Mouse (Mus musculus): ENCODE results near the gene Ibtk. TPM values are rescaled to one million over a fixed set of nuclear protein-coding genes. Genes with fewer than 3 reads are reported as not detected.

Ibtk gene
- total RNA-seq, 2 experiments from 2014 or later = 51.5 to 56.4 TPM

DNA sequence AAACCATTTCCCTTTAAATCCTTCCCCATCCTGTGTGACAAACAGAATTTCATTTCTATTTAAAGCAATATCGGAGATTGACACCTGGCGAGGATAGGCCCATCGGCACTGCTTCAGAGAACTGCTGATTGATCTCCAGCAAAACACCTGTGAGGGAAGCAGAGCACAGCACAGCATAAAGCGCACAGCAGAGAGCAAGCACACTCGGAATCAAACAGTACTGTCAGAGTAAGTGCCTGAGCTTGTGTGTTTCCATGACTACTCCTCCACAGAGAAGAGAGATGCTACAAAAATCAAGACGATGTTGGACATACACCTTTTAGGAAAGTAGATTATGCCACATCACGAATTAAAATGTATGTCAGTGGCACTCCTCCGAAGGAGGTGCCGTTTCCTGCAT is 25.1 kb downstream of the Ibtk start:
- intact Hi-C loops (cut with DNase I) = no loop called here
- no peak for DNase-seq

- DNase-seq = no peak
- intact Hi-C loops (cut with DNase I) = no loop called here
These were observed 31.8 kb downstream of the Ibtk start for GRCm38 (mm10) chr9:85717336-85717735.

DNA sequence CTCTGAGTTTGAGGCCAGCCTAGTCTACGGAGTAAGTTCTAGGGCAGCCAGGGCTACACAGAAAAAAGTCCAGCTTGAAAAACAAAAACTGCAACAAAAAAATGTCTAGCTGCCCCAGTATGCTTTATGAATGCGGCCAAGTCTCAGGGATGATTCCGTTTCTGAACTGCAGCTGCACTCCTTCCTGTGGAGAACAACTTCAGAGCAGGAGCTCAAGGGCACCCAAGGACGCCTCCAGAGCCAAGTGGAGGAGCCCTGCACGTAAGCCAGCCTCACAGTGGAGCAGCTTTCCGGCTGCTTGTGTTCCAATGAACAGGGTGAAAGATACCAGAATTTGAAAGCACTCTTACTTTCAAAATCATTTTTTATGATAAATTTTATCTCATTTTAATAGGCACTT is 41.8 kb downstream of the Ibtk start:
- intact Hi-C loops (cut with DNase I) = no loop called here
- DNase-seq = no peak

DNA sequence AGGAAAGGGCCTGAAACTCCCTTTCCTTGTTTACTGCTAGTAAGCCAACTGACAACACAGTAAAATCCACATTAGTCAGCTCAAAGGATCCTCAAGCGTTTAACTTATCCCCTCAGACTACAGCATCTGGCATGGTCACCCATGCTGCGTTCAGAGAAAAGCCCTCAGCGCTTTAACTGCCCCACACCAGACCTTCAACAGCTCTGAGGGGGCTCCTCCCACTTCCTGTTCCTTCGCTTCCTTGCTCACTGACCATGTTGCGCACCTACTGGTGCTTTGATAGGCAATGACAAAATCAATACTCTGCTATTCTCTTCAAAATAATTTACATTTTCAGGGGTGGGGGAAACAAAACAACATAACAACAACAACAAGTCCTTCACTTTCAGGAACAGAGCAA is 47.2 kb downstream of the Ibtk start:
- no peak for DNase-seq
- intact Hi-C loops (cut with DNase I) = no loop called here

DNA sequence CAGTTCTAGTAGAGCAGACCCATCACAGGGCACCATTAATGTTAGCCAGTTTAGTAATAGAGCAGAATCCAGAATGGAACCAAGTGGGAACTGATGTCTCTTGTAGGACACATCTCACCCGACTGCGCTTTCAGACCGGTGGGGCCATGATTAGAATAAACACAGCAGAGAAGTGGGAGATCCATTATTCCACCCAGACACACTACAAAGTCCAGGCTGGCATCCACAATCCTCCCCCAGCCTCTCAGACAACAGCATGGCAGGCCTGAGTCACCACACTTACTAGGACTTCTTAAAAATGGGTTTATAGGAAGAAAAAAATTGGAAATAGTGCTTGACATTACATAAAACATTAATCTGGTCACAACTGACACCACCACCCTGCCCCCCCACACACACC is 53.5 kb downstream of the Ibtk start:
- intact Hi-C loops (cut with DNase I) = no loop called here
- DNase-seq = no peak

DNA sequence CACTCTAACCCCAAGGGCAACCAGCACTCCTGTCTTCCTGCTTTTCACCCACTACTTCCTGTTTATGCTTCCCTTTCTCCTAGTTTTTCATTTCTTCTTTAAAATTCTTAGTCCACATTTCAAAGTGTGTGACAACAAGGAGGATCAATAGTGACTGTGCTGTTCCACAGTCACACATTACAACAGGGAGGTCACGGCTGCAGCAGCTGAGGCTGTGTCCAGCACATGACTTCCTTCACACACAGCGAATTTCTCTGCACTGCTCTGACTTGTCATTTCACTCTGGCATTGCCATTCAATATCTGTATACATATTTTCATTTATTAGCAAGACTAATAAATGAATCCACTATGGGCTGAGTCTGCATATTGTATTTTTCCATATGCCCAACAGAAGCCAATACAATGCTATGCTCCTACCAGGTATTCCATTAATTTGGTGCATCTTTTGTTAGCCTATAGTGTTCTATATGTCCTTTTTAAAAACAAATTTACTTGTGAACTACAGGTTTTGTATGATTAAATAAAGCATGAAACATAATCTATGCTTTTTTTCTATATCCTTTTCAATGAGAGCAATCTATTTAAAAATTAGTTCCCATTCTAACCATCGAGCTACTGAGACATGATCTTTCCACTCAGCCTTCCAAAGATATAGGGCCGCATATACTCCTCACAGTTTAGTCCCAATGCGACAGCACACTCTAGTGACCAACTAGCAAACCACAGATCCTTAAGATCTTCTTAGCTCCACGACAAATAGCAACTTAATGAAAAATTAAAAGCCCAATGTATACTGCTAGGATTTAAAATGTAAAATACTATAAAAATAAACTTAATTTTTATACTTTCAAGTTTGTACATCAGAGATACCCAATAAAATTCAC is 55.7 kb downstream of the Ibtk start:
- DNase-seq = no peak

DNA sequence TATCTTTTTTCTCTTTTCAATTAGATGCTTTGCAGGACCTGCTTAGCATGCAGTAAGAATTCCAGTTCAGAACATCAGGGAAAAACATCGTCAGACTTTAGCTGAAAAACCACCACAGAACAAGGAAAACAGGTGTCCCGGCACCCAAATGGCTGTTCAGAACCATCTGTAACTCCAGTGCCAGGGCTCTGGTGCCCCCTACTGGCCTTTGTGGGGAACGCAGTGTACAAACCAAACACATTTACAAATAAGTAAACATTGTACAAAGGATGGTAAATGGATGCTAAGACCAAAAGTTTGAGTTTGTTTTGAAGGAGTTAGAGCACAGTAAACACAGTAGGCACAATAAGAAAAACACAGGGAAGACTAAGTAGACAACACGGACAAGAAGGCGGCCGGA is 64.1 kb downstream of the Ibtk start:
- no peak for DNase-seq
- intact Hi-C loops (cut with DNase I) = no loop called here

More for the DNA sequence above, 55.7 kb downstream of the Ibtk start:
- intact Hi-C loops (cut with DNase I) = no loop called here

DNA sequence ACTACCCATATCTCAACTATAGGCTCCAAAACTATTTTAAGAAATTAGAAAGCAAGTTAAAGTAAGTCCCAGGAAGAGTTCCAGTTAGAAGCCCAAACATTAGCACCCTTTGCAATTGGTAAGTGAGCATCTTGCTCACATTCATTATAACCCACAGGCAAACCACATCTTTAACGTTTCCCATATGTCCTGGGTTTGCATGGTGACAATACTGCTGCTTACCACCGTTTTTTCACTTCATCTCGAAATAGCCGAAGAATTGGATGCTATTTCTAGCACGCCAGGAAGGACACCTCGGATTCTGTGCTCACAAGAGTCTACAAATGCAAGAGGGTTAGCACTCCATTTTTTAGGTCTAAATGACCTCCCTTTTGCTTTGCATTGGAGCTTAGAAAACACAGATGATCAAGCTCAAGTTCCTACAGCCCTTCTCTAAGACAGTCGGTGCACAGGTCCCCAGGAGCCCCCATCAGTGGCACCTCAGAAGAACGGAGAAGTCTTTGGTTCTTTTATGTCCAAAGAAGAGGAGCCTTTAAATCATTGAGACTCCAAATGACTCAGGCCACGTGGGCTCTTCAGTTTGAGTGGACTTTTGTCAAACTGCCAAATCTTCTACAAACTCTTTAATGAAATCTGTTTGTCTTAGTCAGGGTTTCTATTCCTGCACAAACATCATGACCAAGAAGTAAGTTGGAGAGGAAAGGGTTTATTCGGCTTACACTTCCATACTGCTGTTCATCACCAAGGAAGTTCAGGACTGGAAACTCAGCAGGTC is 73.8 kb downstream of the Ibtk start:
- intact Hi-C loops (cut with DNase I) = no loop called here

DNA sequence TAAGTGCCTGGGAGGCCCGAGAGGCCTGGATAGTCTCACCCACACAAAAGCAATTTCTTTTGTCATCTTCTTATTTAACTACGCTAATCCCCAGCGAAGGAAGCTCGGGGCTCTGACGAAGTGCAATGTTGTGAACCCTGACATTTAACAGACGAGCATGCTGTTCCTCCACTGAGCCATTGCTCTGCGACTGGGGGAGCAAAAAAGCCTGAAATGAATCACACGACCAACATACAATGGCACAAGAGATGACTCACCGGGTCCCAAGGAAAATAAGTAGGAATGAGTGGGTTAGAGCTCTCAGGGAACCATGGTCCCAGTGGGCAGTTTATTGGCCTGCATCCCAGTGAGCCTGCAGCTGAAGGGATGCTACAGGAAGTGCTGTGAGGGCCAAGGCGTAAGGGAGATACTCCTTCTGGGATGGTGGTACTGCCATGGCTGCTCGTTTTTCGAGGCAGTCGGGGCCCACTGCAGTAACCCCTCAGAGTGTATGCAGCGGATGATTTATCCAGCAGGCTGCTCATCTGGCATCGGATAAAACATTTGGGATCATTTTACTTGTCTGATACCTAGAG is 75.1 kb downstream of the Ibtk start:
- intact Hi-C loops (cut with DNase I) = no loop called here
- DNase-seq = peak in 1 of 2 experiments; percentile 7

More for the DNA sequence above, 73.8 kb downstream of the Ibtk start:
- no peak for DNase-seq

- intact Hi-C loops (cut with DNase I) = no loop called here
These were observed 77.4 kb downstream of the Ibtk start for GRCm38 (mm10) chr9:85671582-85672331.

DNA sequence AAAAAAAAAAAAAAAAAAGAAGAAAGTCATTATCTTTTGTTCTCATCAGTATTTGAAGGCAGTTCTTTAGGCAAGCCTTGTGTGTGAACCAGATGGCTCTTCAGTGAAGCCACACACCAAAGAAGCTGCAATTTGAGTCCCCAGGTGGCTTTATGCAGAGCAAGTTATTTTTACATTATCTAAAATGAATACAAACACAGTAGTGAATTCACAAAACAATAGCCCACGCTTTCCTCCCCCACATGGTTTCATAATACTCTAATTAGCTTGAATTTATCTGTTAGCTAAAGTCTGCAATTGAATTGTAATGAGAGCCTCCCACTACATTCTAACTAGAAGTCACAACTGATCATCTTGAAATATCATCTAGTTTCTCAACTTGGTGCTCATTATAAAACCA is 84.8 kb downstream of the Ibtk start:
- intact Hi-C loops (cut with DNase I) = no loop called here
- no peak for DNase-seq

More at GRCm38 (mm10) chr9:85671582-85672331, 77.4 kb downstream of the Ibtk start:
- DNase-seq = no peak

DNA sequence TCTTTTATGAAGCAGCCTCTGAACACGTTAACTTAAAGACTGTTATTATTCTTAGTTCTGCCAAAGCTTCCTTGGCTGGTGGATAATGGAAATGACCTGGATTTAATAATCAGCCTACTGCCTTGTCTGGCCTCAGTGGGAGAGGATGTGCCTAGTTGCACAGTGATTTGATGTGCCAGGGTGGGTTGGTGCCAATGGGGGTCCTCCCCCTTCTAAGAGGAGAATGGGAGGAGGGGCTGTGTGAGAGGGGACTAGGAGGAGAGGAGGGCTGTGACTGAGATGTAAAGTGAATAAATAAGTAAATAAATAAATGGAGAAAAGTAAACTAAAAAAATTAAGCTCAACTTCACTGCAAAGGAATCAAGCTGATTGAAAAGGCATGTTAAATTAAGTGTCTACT is 85.3 kb downstream of the Ibtk start:
- intact Hi-C loops (cut with DNase I) = no loop called here
- no peak for DNase-seq

GRCm38 (mm10) chr9:85663091-85663490 is 86.0 kb downstream of the Ibtk start:
- intact Hi-C loops (cut with DNase I) = no loop called here
- DNase-seq = peak; percentile 17 to 20

- no peak for DNase-seq
These were observed 95.7 kb downstream of the Ibtk start for GRCm38 (mm10) chr9:85653401-85653800.

DNA sequence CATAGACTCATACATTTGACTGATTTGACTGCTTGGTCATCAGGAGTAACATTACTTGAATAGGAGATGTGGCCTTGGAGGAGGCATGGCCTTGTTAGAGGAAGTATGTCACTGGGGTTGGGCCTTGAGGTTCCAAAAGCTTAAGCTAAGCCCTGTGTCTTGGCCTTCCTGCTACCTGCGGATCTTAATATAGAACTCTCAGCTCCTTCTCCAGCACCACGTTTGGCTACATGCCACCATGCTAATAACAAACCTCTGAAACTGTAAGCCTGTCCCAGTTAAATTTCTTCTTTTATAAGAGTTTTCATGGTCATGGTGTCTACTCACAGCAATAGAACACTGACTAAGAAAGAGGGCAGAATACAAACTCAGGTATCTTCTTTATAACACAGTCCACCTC is 110.9 kb downstream of the Ibtk start:
- DNase-seq = no peak
- intact Hi-C loops (cut with DNase I) = no loop called here

More at GRCm38 (mm10) chr9:85653401-85653800, 95.7 kb downstream of the Ibtk start:
- intact Hi-C loops (cut with DNase I) = no loop called here

Other genes with a start within 250 kb of the Ibtk start
- under 1 TPM; 0.59 to 0.74 TPM for gene Tpbg, start 93.0 kb upstream of the Ibtk start, total RNA-seq (2021)

All from gastrocnemius, postnatal 36 days (tissue).